Mouse (Mus musculus) CH12.LX (cell line): Measurements from ENCODE around the gene Pofut2. TPM values are rescaled to one million over a fixed set of nuclear protein-coding genes. Genes with fewer than 3 reads are reported as not detected.

Experiments
- DNase-seq: peaks from one replicate; pipeline ENCODE4 v3.0.0-alpha.2; 2013; ENCODE audit errors: extremely low read depth
- H3K27ac ChIP-seq: 2 replicates; pipeline ENCODE4 v1.5.1; 2012; ENCODE audit warnings: low read depth, mild to moderate bottlenecking, control low read depth, moderate library complexity; ENCODE audit not compliant: insufficient read depth
- H3K27me3 ChIP-seq: replicated peaks from 2 replicates; pipeline ENCODE3; 2012; ENCODE audit warnings: inconsistent platforms
- H3K36me3 ChIP-seq, 2 experiments: replicated peaks in 1 of 2; 2 replicates each; pipeline versions ENCODE3 to v1.6.1; 2012; ENCODE audit warnings: inconsistent platforms in 1 of 2, low read length in 1 of 2, mild to moderate bottlenecking in 1 of 2, mixed read lengths in 1 of 2, moderate library complexity in 1 of 2; ENCODE audit not compliant: control insufficient read depth in 1 of 2, insufficient read depth in 1 of 2
- H3K4me1 ChIP-seq, 2 experiments: 2 replicates each; pipeline ENCODE4 v1.6.1; 2012; ENCODE audit warnings: inconsistent platforms in 1 of 2, moderate library complexity in 1 of 2; ENCODE audit not compliant: insufficient read depth in 2 of 2, control insufficient read depth in 1 of 2
- H3K4me2 ChIP-seq: 2 replicates; pipeline ENCODE4 v1.6.1; 2012; ENCODE audit warnings: low read depth, mild to moderate bottlenecking, control low read depth; ENCODE audit not compliant: poor library complexity, insufficient read depth, severe bottlenecking
- H3K4me3 ChIP-seq, 3 experiments: fragments of 150-350 bp in 1 of 3; sonication (generic) in 1 of 3; replicated peaks in 1 of 3; 2 replicates each; pipeline versions ENCODE3 to v1.5.1; 2011 to 2012; ENCODE audit warnings: low read depth in 2 of 3, low read length in 2 of 3, mild to moderate bottlenecking in 2 of 3, moderate library complexity in 2 of 3, control low read depth in 1 of 3, improper control_type of control experiment in 1 of 3, inconsistent platforms in 1 of 3, mixed read lengths in 1 of 3; ENCODE audit not compliant: poor library complexity in 1 of 3
- H3K79me2 ChIP-seq: replicated peaks from 2 replicates; pipeline ENCODE4 v1.6.1; 2012; ENCODE audit warnings: mild to moderate bottlenecking, moderate library complexity; ENCODE audit not compliant: control insufficient read depth, poor library complexity, insufficient read depth, severe bottlenecking; ENCODE audit errors: extremely low read depth
- H3K9ac ChIP-seq: 2 replicates; pipeline ENCODE4 v1.6.1; 2012; ENCODE audit warnings: low read depth, mild to moderate bottlenecking, control low read depth, moderate library complexity; ENCODE audit not compliant: insufficient read depth
- H3K9me3 ChIP-seq: replicated peaks from 2 replicates; pipeline ENCODE3; 2012; ENCODE audit warnings: low read length, inconsistent platforms, mixed read lengths
- CHD1 ChIP-seq: IDR thresholded peaks from 2 replicates; pipeline ENCODE4 v1.6.1; 2012; ENCODE audit warnings: low read depth, low read length, improper control_type of control experiment, inconsistent platforms
- CTCF ChIP-seq, 2 experiments: IDR thresholded peaks in 1 of 2; conservative IDR thresholded peaks in 1 of 2; 2 replicates each; pipeline ENCODE4 v1.5.1; 2011 to 2012; ENCODE audit warnings: low read depth in 2 of 2, low read length in 2 of 2, improper control_type of control experiment in 1 of 2, inconsistent platforms in 1 of 2, mild to moderate bottlenecking in 1 of 2, moderate library complexity in 1 of 2
- E2F4 ChIP-seq: IDR thresholded peaks from 2 replicates; pipeline ENCODE4 v1.6.1; 2011; ENCODE audit warnings: low read depth, low read length, improper control_type of control experiment; ENCODE audit not compliant: insufficient replicate concordance
- GABPA ChIP-seq: IDR thresholded peaks from 2 replicates; pipeline ENCODE4 v1.6.1; 2012; ENCODE audit warnings: low read depth, low read length, improper control_type of control experiment, inconsistent platforms; ENCODE audit not compliant: insufficient replicate concordance
- IRF4 ChIP-seq: IDR thresholded peaks from 2 replicates; pipeline ENCODE4 v1.6.1; 2014; ENCODE audit warnings: low read depth, mild to moderate bottlenecking, inconsistent platforms, low read length, improper control_type of control experiment
- JUN ChIP-seq: IDR thresholded peaks from 2 replicates; pipeline ENCODE4 v1.6.1; 2011; ENCODE audit warnings: low read depth, mild to moderate bottlenecking, low read length, improper control_type of control experiment, moderate library complexity; ENCODE audit not compliant: insufficient read depth
- JUND ChIP-seq: conservative IDR thresholded peaks from 2 replicates; pipeline ENCODE4 v1.6.1; 2011; ENCODE audit warnings: low read depth, low read length, improper control_type of control experiment
- MAFK ChIP-seq: IDR thresholded peaks from 2 replicates; pipeline ENCODE4 v1.6.1; 2011; ENCODE audit warnings: low read length, improper control_type of control experiment; ENCODE audit not compliant: insufficient replicate concordance
- MXI1 ChIP-seq: IDR thresholded peaks from 2 replicates; pipeline ENCODE4 v1.6.1; 2011; ENCODE audit warnings: mild to moderate bottlenecking, low read depth, low read length, improper control_type of control experiment
- NELFE ChIP-seq: IDR thresholded peaks from 2 replicates; pipeline ENCODE4 v1.6.1; 2011; ENCODE audit warnings: low read depth, low read length, improper control_type of control experiment
- NRF1 ChIP-seq: IDR thresholded peaks from 2 replicates; pipeline ENCODE4 v1.6.1; 2014; ENCODE audit warnings: low read depth, mild to moderate bottlenecking, inconsistent platforms, low read length, improper control_type of control experiment, moderate library complexity
- PAX5 ChIP-seq: IDR thresholded peaks from 2 replicates; pipeline ENCODE4 v1.6.1; 2012; ENCODE audit warnings: low read length, inconsistent platforms, mixed read lengths
- POLR2A ChIP-seq: IDR thresholded peaks from 2 replicates; pipeline ENCODE4 v1.6.1; 2011; ENCODE audit warnings: low read depth, mild to moderate bottlenecking, improper control_type of control experiment, low read length
- POLR2AphosphoS2 ChIP-seq: IDR thresholded peaks from 2 replicates; pipeline ENCODE4 v1.6.1; 2011; ENCODE audit warnings: low read depth, low read length, improper control_type of control experiment
- RAD21 ChIP-seq: IDR thresholded peaks from 2 replicates; pipeline ENCODE4 v1.6.1; 2011; ENCODE audit warnings: low read depth, mild to moderate bottlenecking, low read length, improper control_type of control experiment, moderate library complexity
- SIN3A ChIP-seq: IDR thresholded peaks from 2 replicates; pipeline ENCODE4 v1.6.1; 2012; ENCODE audit warnings: low read length, improper control_type of control experiment, inconsistent platforms
- UBTF ChIP-seq: IDR thresholded peaks from 2 replicates; pipeline ENCODE4 v1.6.1; 2012; ENCODE audit warnings: low read depth, mild to moderate bottlenecking, inconsistent platforms, low read length, improper control_type of control experiment, moderate library complexity
- USF1 ChIP-seq: IDR thresholded peaks from 2 replicates; pipeline ENCODE4 v1.6.1; 2014; ENCODE audit warnings: low read depth, mild to moderate bottlenecking, inconsistent platforms, low read length, improper control_type of control experiment
- USF2 ChIP-seq: conservative IDR thresholded peaks from 2 replicates; pipeline ENCODE4 v1.6.1; 2011; ENCODE audit warnings: low read depth, low read length, improper control_type of control experiment
- ZC3H11A ChIP-seq: IDR thresholded peaks from 2 replicates; pipeline ENCODE4 v1.6.1; 2012; ENCODE audit warnings: low read depth, mild to moderate bottlenecking, inconsistent platforms, low read length, improper control_type of control experiment
- ZKSCAN1 ChIP-seq: IDR thresholded peaks from 2 replicates; pipeline ENCODE4 v1.6.1; 2012; ENCODE audit warnings: low read depth, inconsistent platforms, low read length, improper control_type of control experiment, borderline replicate concordance
- ZMIZ1 ChIP-seq: IDR thresholded peaks from 2 replicates; pipeline ENCODE4 v1.6.1; 2012; ENCODE audit warnings: low read depth, mild to moderate bottlenecking, inconsistent platforms, low read length, improper control_type of control experiment
- dilution Hi-C: fragments of 300-500 bp; cut with MboI; formaldehyde crosslinking; loops from 2 replicates; pipeline ENCODE4 v1.14.3; 2020; ENCODE audit warnings: low sequenced_read_pairs; ENCODE audit not compliant: extremely low pct_unique_long_range_greater_than_20kb, extremely low pct_ligation_motif_present
- in situ Hi-C: fragments of 300-500 bp; cut with MboI; formaldehyde crosslinking; loops from 3 replicates; pipeline ENCODE4 v1.14.3; 2019; ENCODE audit warnings: low sequenced_read_pairs, low pct_ligation_motif_present, low pct_unique_long_range_greater_than_20kb, mixed read lengths
- polyA plus RNA-seq: library from polyadenylated mRNA; unstranded; fragments of >175 nt; gene quantifications from 2 replicates; pipeline ENCODE4 v1.2.1, GENCODE M21; 2012; ENCODE audit warnings: low read depth; ENCODE audit not compliant: insufficient read length
- total RNA-seq, 2 experiments: library from RNA; depleted of rRNA; stranded (reverse); fragments of 300-350 nt in 1 of 2; fragments of >200 nt in 1 of 2; gene quantifications; 2 replicates each; pipeline ENCODE4 v1.2.3; 2012 to 2014

Pofut2 gene
- total and polyA plus RNA-seq, 3 experiments: 13.6 to 23.4 (median 22.0) TPM

- Histone ChIP-seq H3K36me3 (no peaks in the 10 kb centered on the region), H3K4me1 (no peaks in the 10 kb centered on the region), H3K9ac (no peak overlapping the region), H3K27me3 (peaks cover 67% of the 10 kb centered on the region), H3K4me3 (no peak overlapping the region), H3K27ac (no peak overlapping the region), H3K4me2 (no peak overlapping the region), H3K79me2 (no peaks in the 10 kb centered on the region), H3K9me3 (peaks cover 6% of the 10 kb centered on the region)
- dilution Hi-C loops (no loop called here), in situ Hi-C loops (no loop called here)
- TF ChIP-seq ZC3H11A (no peak), GABPA (no peak), SIN3A (no peak), CTCF (conservative IDR thresholded peaks at IDR 0.05 in 1 of 2, IDR thresholded peaks at IDR 0.05 in 1 of 2; ENCODE audit: low read depth in 2 of 2, low read length in 2 of 2) (no peak), USF2 (no peak), E2F4 (no peak), ZKSCAN1 (no peak), NRF1 (no peak), MXI1 (no peak), ZMIZ1 (no peak), NELFE (no peak), POLR2A (no peak), CHD1 (no peak), IRF4 (no peak)
- DNase-seq: no peak
Measured at GRCm38 (mm10) chr10:77213483-77213882, 45.5 kb upstream of the Pofut2 start.

GRCm38 (mm10) chr10:77214586-77214985, 44.4 kb upstream of the Pofut2 start:
- H3K9me3 ChIP-seq: peaks cover 6% of the 10 kb centered on the region
- in situ Hi-C loops: no loop called here
- H3K4me1 ChIP-seq: no peaks in the 10 kb centered on the region
- no peaks in the 10 kb centered on the region for H3K79me2 ChIP-seq
- peaks cover 61% of the 10 kb centered on the region for H3K27me3 ChIP-seq
- no peak overlapping the region for H3K9ac ChIP-seq
- TF ChIP-seq IRF4 (no peak), JUN (no peak), USF1 (no peak), PAX5 (no peak), UBTF (no peak), SIN3A (no peak), RAD21 (no peak), USF2 (no peak), ZMIZ1 (no peak), POLR2AphosphoS2 (no peak), JUND (no peak), MAFK (no peak), NRF1 (no peak)
- H3K4me3 ChIP-seq: no peak overlapping the region
- no peak overlapping the region for H3K4me2 ChIP-seq
- no peaks in the 10 kb centered on the region for H3K36me3 ChIP-seq
- no peak for DNase-seq
- dilution Hi-C loops: no loop called here
- H3K27ac ChIP-seq: no peak overlapping the region
